Mouse (Mus musculus): ENCODE results near the gene Smc4. TPM values are rescaled to one million over a fixed set of nuclear protein-coding genes. Genes with fewer than 3 reads are reported as not detected.
"Not testable (repeated sequence)": the region's sequence is repeated elsewhere in the genome, so short reads cannot be mapped to it uniquely, and the experiment has no call there.

Gene Smc4
- polyA plus RNA-seq, 1 experiment from 2014 or later = 141 TPM

DNA sequence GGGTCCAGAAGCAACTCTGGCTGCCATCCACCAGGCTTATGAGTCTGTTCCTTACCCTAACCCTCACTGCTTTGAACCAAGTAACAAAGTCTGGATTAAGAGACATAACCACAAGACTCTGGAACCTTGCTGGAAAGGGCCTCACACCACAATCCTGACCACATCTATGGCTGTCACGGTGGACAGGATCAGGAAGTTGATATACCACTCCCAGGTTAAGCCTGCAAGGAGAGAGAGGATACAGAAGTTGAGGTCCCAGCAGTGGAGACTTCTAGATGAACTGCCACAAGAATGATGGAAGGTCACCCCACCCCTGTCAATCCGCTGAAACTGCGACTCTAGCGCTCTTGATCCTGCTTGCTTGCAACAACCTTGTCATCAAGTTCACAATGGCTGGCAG, 26.8 kb upstream of the Smc4 start:
- H3K36me3 ChIP-seq = peaks cover 3% of the 10 kb centered on the region; the same call in 1 of the 2 replicates
- ATAC-seq (ENCODE audit: insufficient number of reproducible peaks, low FRiP score, low TSS enrichment, low read depth) = no peak
- no peak overlapping the region for H3K4me3 ChIP-seq
- H3K27ac ChIP-seq = no peak overlapping the region
- no peaks in the 10 kb centered on the region for H3K27me3 ChIP-seq
- H3K9me3 ChIP-seq = no peaks in the 10 kb centered on the region
- H3K4me2 ChIP-seq = no peak overlapping the region
- 94% methylated on average over 4 of the region's 4 CpGs for WGBS
- no peak overlapping the region for H3K9ac ChIP-seq
- no peaks in the 10 kb centered on the region; the same call in 1 of the 2 replicates for H3K4me1 ChIP-seq

DNA sequence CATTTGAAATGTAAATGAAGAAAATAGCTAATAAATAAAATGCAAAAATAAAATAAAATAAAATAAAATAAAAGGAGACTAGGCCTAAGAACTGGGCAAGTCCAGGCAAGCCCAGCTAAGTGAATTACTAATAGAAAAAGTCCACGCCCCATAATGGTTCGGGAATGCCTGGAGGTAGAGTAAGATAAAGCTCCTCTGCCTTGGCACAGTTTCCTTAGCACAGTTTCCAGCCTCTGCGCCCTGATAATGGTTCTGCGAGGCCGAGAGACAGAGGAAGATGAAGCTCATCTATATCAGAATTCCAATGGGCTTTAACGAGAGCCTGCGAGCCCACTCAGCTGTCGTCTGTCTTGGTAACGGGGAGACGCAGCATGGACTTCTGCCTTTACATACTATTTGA, 25.4 kb upstream of the Smc4 start:
- Histone ChIP-seq H3K27me3 (no peaks in the 10 kb centered on the region), H3K36me3 (no peaks in the 10 kb centered on the region), H3K4me3 (no peak overlapping the region), H3K9me3 (no peaks in the 10 kb centered on the region), H3K27ac (no peak overlapping the region), H3K4me2 (no peak overlapping the region), H3K4me1 (no peaks in the 10 kb centered on the region; the same call in 1 of the 2 replicates), H3K9ac (no peak overlapping the region)
- ATAC-seq (ENCODE audit: insufficient number of reproducible peaks, low FRiP score, low TSS enrichment, low read depth) = no peak
- WGBS = 86% methylated on average over 10 of the region's 10 CpGs

DNA sequence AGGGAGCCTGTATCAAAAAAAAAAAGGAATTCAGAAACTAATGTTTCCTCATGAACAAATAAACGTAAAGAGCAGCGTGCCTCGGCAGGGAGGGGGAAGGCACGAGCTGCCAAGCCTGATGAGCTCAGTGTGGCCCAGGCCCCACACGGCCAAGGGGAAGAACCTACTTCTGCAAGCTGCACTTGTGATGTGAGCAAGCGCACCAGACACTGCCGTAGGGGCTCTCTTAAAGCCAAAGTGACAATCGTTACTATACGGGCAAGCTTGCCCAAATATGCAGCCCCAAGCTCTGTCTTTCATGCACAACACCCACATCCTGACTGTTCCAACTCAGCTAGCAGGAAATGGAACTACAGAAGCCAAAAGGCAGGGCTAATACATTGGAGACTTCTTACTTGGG, 23.6 kb upstream of the Smc4 start:
- no peak for ATAC-seq (ENCODE audit: insufficient number of reproducible peaks, low FRiP score, low TSS enrichment, low read depth)

DNA sequence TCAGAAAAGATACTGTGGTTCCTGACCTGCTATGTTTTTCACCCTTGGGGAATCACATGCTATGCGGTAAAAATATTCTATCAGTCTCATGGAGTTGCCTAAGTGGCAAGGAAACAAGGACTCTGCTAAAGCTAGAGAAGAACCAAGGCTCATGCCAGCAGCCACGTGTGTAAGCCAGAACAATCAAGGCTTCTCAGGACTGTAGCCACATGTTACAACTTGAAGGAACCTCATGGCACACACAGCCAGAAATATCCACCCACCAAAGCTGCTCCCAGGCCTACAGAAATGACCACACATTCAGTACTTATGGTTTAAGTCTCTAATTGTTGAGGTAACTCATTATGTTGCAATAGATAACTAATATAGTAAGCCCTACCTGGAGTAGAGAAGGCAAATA, 18.0 kb upstream of the Smc4 start:
- no peaks in the 10 kb centered on the region for H3K4me1 ChIP-seq
- no peaks in the 10 kb centered on the region for H3K27me3 ChIP-seq
- H3K9ac ChIP-seq = no peak overlapping the region
- H3K4me3 ChIP-seq = no peak overlapping the region
- no peaks in the 10 kb centered on the region for H3K9me3 ChIP-seq
- peaks cover 25% of the 10 kb centered on the region for H3K36me3 ChIP-seq
- no peak overlapping the region for H3K4me2 ChIP-seq
- no peak for ATAC-seq (ENCODE audit: insufficient number of reproducible peaks, low FRiP score, low TSS enrichment, low read depth)
- H3K27ac ChIP-seq = no peak overlapping the region
- WGBS = 91% methylated on average over 2 of the region's 2 CpGs

More for the DNA sequence above, 23.6 kb upstream of the Smc4 start:
- Histone ChIP-seq H3K27me3 (no peaks in the 10 kb centered on the region), H3K4me2 (no peak overlapping the region), H3K4me1 (no peaks in the 10 kb centered on the region; the same call in 1 of the 2 replicates), H3K27ac (no peak overlapping the region), H3K9ac (no peak overlapping the region), H3K36me3 (0 out of 2 replicates have a peak, but pooled peaks cover 2% of the 10 kb centered on the region), H3K4me3 (no peak overlapping the region), H3K9me3 (no peaks in the 10 kb centered on the region)
- WGBS = 68% methylated on average over 9 of the region's 9 CpGs

DNA sequence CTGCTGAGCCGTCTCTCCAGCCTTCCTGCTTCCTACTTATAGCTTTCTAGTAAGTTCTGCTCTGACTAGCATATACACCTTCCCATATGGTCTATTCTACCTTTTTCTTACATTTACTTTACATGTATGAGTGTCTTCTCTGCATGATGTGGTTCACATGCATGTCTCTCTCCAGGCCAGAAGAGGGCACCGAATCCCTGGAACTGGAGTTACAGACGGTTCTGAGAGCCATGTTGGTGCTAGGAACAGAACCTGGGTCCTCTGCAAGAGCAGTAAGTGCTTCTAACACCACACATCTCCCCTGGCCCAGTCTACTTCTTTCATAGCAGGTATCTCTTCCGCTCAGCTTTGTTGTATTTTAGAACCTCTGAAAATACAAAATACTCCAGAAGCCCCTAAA, 1.8 kb upstream of the Smc4 start:
- Histone ChIP-seq H3K27ac (no peak overlapping the region), H3K4me3 (no peak overlapping the region), H3K9ac (no peak overlapping the region), H3K4me2 (no peak overlapping the region), H3K9me3 (no peaks in the 10 kb centered on the region), H3K36me3 (no peaks in the 10 kb centered on the region), H3K4me1 (peaks cover 11% of the 10 kb centered on the region), H3K27me3 (no peaks in the 10 kb centered on the region)
- WGBS = 87% methylated on average over 4 of the region's 4 CpGs
- no peak for ATAC-seq (ENCODE audit: insufficient number of reproducible peaks, low FRiP score, low TSS enrichment, low read depth)

DNA sequence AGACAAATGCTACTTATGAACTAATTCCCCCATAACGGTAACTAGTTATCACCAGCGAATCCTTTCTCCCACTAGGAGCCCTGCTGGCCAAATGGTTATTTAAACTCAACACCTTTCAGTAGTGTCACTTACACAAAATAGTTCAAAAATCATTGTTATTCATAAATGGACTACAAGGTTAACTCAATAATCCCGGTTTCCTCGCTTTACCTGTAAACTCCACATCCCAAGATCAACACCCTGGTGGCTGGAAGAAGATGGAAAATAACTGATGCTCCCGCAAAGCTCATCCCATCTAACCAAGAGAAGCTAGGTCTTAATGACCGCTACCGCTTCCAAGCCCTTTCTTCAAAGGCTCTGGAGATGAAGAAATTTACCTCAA, 492 bp upstream of the Smc4 start:
- peak overlapping the region; percentile 76 for H3K27ac ChIP-seq
- peak; percentile 9; the same call in 1 of the 2 replicates for ATAC-seq (ENCODE audit: insufficient number of reproducible peaks, low FRiP score, low TSS enrichment, low read depth)
- peak overlapping the region; percentile 52 for H3K4me2 ChIP-seq
- H3K4me3 ChIP-seq = peak overlapping the region; percentile 93
- no peaks in the 10 kb centered on the region for H3K36me3 ChIP-seq
- WGBS = 1% methylated on average over 7 of the region's 7 CpGs
- H3K9me3 ChIP-seq = no peaks in the 10 kb centered on the region
- peaks cover 11% of the 10 kb centered on the region for H3K4me1 ChIP-seq
- H3K27me3 ChIP-seq = no peaks in the 10 kb centered on the region
- H3K9ac ChIP-seq = peak overlapping the region; percentile 37

DNA sequence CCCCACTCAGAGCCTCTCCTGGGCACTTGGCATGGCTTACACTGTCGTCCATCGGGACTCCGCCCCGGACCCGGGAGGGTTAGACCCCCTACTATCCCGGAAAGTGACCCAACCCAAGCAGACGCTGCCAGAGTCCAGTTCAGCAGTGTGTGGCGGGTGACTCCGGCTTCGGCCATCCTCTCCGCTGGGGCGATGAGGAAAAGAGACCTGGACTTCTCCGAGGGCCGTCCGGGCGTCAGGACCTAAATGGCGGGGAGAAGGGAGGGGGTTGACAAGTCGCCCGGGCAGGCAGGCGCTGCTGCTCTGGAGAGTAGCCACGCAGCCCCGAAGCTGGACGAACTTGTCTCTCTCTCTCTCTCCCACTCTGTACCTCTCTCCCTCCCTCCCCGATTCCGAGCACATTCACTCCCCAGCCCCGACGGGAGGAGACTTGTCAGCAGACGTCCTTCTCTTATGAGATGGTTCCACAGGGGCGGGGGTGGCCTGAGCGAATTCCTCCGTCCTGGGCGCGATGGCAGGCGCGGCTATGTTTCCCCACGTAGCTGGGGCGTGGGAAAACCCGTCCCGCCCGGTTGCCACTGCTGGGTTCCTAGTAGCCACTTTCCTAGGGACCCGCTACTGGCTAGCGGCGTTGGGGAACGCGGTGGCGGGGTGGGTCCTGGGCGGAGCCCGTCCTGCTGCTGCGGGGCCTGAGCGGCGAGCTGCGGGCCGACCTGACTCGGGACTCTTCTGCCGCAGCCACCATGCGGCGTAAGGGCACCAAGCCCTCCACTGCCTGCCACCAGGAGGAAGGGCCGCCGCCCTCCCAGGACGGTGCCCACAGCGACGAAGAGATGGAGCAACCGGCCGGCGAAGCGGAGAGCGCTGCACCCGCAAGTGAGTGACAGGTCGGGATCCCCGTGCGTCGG, 1.1 kb downstream of the Smc4 start:
- peaks cover 11% of the 10 kb centered on the region for H3K4me1 ChIP-seq
- peak; percentile 33 for ATAC-seq (ENCODE audit: insufficient number of reproducible peaks, low FRiP score, low TSS enrichment, low read depth)
- H3K27me3 ChIP-seq = no peaks in the 10 kb centered on the region
- H3K4me3 ChIP-seq = peak overlapping the region; percentile 93
- WGBS = under 1% methylated on average over 72 of the region's 72 CpGs
- peak overlapping the region; percentile 81 for H3K4me2 ChIP-seq
- H3K36me3 ChIP-seq = 0 out of 2 replicates have a peak, but pooled peaks cover 3% of the 10 kb centered on the region
- peak overlapping the region; percentile 90 for H3K27ac ChIP-seq
- H3K9me3 ChIP-seq = no peaks in the 10 kb centered on the region
- H3K9ac ChIP-seq = peak overlapping the region; percentile 84

DNA sequence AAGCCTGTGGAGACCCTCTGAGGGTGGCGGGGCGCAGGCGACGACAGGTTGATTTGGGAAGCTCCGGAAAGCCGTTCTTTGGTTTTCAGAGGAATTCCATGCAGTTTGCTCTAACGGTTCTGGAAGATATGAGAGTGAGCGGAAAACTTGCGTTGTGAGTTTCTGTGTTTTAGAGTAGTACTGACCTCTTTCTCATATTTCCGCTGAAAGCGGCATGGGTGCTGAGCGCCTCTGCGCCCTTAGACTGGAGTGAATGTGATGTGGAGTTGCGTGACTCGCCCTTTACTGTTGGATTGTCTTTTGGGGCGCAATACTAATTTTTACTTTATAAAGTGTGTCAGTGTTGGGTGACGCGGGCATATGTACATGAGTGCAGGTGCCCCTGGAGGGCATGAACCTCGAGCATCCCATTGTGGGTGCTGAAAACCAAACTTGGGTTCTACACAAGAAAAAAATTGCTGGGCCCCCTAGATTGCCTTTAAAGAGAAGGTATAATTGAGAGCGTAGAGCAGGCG, 1.8 kb downstream of the Smc4 start:
- peak overlapping the region; percentile 84 for H3K9ac ChIP-seq
- WGBS = 4% methylated on average over 21 of the region's 21 CpGs
- 0 out of 2 replicates have a peak, but pooled peaks cover 3% of the 10 kb centered on the region for H3K36me3 ChIP-seq
- H3K4me1 ChIP-seq = peaks cover 11% of the 10 kb centered on the region
- no peaks in the 10 kb centered on the region for H3K9me3 ChIP-seq
- ATAC-seq (ENCODE audit: insufficient number of reproducible peaks, low FRiP score, low TSS enrichment, low read depth) = no peak
- no peaks in the 10 kb centered on the region for H3K27me3 ChIP-seq
- H3K27ac ChIP-seq = peak overlapping the region; percentile 90
- H3K4me2 ChIP-seq = peak overlapping the region; percentile 81
- H3K4me3 ChIP-seq = peak overlapping the region; percentile 93

DNA sequence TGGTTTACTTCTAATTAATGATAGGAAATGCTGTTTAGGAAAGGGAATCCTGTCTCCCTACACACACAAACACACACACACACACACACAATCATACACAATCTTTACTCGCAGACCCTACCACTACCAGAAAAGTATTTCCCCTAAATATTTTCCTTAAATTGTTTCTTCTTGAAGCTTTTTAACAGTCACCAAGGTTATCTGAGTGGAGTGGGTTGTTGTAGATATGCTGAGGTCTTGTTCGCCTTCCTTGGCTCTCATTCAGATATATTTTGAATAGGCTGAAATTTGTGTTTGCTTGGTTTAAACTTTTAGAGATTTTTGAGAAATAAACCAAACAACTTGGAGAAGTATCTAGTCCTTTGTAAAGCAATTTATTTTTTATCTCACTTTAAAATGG, 4.3 kb downstream of the Smc4 start:
- Histone ChIP-seq H3K9me3 (no peaks in the 10 kb centered on the region), H3K9ac (no peak overlapping the region), H3K36me3 (peaks cover 9% of the 10 kb centered on the region; the same call in 1 of the 2 replicates), H3K4me1 (peaks cover 7% of the 10 kb centered on the region), H3K4me2 (no peak overlapping the region), H3K4me3 (no peak overlapping the region), H3K27me3 (no peaks in the 10 kb centered on the region), H3K27ac (no peak overlapping the region)
- WGBS = 88% methylated on average over 2 of the region's 2 CpGs
- ATAC-seq (ENCODE audit: insufficient number of reproducible peaks, low FRiP score, low TSS enrichment, low read depth) = no peak

DNA sequence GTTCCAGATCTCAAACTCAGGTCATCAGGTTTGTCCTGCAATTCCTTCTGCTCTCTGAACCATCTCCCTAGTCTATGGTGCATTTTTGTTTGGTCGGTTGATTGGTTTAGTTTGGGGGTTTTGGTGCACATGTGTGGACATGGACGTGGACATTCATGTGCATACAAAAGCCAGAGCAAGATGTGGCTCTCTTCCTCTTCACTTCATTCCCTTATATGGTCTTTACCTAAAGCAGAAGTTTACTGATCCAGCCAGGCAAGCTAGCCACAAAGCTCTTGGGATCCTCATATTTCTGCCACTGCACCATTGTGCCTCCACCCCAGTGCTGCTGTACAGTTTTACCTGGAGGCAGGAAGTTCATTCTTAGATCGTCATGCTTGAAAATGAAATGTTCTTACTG, 12.6 kb downstream of the Smc4 start:
- WGBS = 84% methylated on average over 3 of the region's 3 CpGs
- no peak overlapping the region for H3K9ac ChIP-seq
- no peak overlapping the region for H3K4me3 ChIP-seq
- H3K36me3 ChIP-seq = peaks cover 30% of the 10 kb centered on the region
- ATAC-seq (ENCODE audit: insufficient number of reproducible peaks, low FRiP score, low TSS enrichment, low read depth) = no peak
- no peaks in the 10 kb centered on the region for H3K27me3 ChIP-seq
- H3K4me2 ChIP-seq = no peak overlapping the region
- no peaks in the 10 kb centered on the region for H3K9me3 ChIP-seq
- no peaks in the 10 kb centered on the region for H3K4me1 ChIP-seq
- no peak overlapping the region for H3K27ac ChIP-seq

DNA sequence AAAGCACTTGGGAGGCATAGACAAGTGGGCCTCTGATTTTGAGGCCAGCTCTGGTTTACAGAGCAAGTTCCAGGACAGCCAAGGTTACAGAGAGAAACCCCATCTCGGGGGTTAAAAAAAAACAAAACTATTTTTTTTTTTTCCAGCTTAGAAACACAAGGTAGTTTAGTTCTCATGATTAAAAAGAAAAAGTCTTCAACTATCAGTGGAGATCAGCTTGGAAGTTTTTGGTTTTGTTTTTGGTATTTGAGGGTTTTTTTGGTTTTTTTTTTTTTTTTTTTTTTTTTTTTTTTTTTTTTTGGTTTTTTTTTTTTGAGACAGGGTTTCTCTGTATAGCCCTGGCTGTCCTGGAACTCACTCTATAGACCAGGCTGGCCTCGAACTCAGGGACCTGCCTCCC, 14.1 kb downstream of the Smc4 start:
- not testable (repeated sequence) for H3K27ac ChIP-seq; H3K4me1 ChIP-seq; H3K27me3 ChIP-seq; H3K9me3 ChIP-seq; H3K4me3 ChIP-seq; H3K9ac ChIP-seq; ATAC-seq (ENCODE audit: insufficient number of reproducible peaks, low FRiP score, low TSS enrichment, low read depth); H3K4me2 ChIP-seq
- WGBS = 96% methylated on average over 2 of the region's 2 CpGs
- H3K36me3 ChIP-seq = peaks cover 34% of the 10 kb centered on the region

DNA sequence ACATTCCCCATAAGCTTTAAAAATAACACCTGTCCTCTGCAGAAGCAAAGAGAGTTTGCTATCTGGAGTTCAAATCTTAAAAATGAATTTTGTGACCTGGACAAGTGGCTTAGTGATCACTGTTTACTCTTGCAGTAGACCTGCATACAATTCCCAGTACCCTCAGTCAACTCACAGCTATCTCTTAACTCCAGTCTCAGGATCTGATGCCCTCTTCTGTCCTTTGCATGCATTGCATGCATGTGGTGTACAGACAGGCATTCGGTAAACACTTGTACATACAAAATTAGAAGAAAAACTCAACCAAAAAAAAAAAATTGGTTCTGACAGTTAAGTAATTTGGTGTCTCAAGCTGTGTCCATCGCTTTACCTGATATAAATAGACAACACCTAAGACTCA, 15.7 kb downstream of the Smc4 start:
- peaks cover 39% of the 10 kb centered on the region for H3K36me3 ChIP-seq
- 96% methylated on average over 2 of the region's 2 CpGs for WGBS

More for the DNA sequence above, 15.7 kb downstream of the Smc4 start:
- no peak overlapping the region for H3K4me3 ChIP-seq
- H3K9ac ChIP-seq = no peak overlapping the region
- H3K27me3 ChIP-seq = no peaks in the 10 kb centered on the region
- no peak overlapping the region for H3K4me2 ChIP-seq
- no peaks in the 10 kb centered on the region for H3K9me3 ChIP-seq
- H3K27ac ChIP-seq = no peak overlapping the region
- H3K4me1 ChIP-seq = no peaks in the 10 kb centered on the region
- ATAC-seq (ENCODE audit: insufficient number of reproducible peaks, low FRiP score, low TSS enrichment, low read depth) = no peak

Data from limb, embryonic 15.5 days (tissue).